Mouse (Mus musculus) limb, embryonic 14.5 days (tissue): ENCODE results near the gene Pld6. TPM values are rescaled to one million over a fixed set of nuclear protein-coding genes. Genes with fewer than 3 reads are reported as not detected.

Source experiments
- ATAC-seq: fragments of 200-750 bp; cut with Nextera tagmentation; 2 replicates; pipeline ENCODE4 v1.8.0; 2017; ENCODE audit warnings: low read depth, moderate number of reproducible peaks, moderate TSS enrichment; ENCODE audit not compliant: low FRiP score
- DNase-seq: peaks from one replicate; pipeline ENCODE4 v3.0.0-alpha.2; 2015; ENCODE audit warnings: low spot score
- H3K27ac ChIP-seq: fragments of 300-500 bp; sonication (generic); replicated peaks from 2 replicates; pipeline ENCODE4 v1.5.1; 2014; ENCODE audit warnings: low read depth, mild to moderate bottlenecking, low read length, moderate library complexity, mixed read lengths
- H3K27me3 ChIP-seq: fragments of 300-500 bp; sonication (generic); 2 replicates; pipeline ENCODE4 v1.6.1; 2014; ENCODE audit warnings: low read length, mixed read lengths; ENCODE audit not compliant: control insufficient read depth, insufficient read depth
- H3K36me3 ChIP-seq: fragments of 300-500 bp; sonication (generic); 2 replicates; pipeline ENCODE4 v1.6.1; 2014; ENCODE audit warnings: mild to moderate bottlenecking, low read length, moderate library complexity, mixed read lengths; ENCODE audit not compliant: control insufficient read depth, insufficient read depth
- H3K4me1 ChIP-seq: fragments of 300-500 bp; sonication (generic); 2 replicates; pipeline ENCODE4 v1.6.1; 2014; ENCODE audit warnings: antibody characterized with exemption, low read length, mixed read lengths; ENCODE audit not compliant: control insufficient read depth, insufficient read depth
- H3K4me2 ChIP-seq: fragments of 300-500 bp; sonication (generic); replicated peaks from 2 replicates; pipeline ENCODE4 v1.6.1; 2014; ENCODE audit warnings: low read depth, mild to moderate bottlenecking, low read length, moderate library complexity; ENCODE audit not compliant: severe bottlenecking
- H3K4me3 ChIP-seq: fragments of 300-500 bp; sonication (generic); replicated peaks from 2 replicates; pipeline ENCODE4 v1.5.1; 2014; ENCODE audit warnings: low read length
- H3K9ac ChIP-seq: fragments of 300-500 bp; sonication (generic); 2 replicates; pipeline ENCODE4 v1.6.1; 2014; ENCODE audit warnings: mild to moderate bottlenecking, low read depth, low read length, moderate library complexity; ENCODE audit not compliant: severe bottlenecking
- H3K9me3 ChIP-seq: fragments of 300-500 bp; sonication (generic); 2 replicates; pipeline ENCODE4 v1.6.1; 2016; ENCODE audit warnings: low read length; ENCODE audit not compliant: control insufficient read depth
- POLR2A ChIP-seq: fragments of 200-500 bp; IDR thresholded peaks from 2 replicates; pipeline ENCODE4 v1.8.0; 2012; ENCODE audit warnings: inconsistent platforms, mild to moderate bottlenecking, moderate library complexity, borderline replicate concordance; ENCODE audit not compliant: insufficient read depth, insufficient read length; ENCODE audit errors: extremely low read depth
- WGBS: fragments of 180-500 bp; shearing (Covaris S2); extraction: QIAGEN DNeasy Blood & Tissue Kit; methylation state at CpG from one replicate; pipeline ENCODE4 v1.1.7; 2014; 5-methylcytosine and 5-hydroxymethylcytosine counted together
- polyA plus RNA-seq, 2 experiments: library from polyadenylated mRNA; depleted of rRNA in 1 of 2; stranded (reverse) in 1 of 2; unstranded in 1 of 2; fragments of >200 nt; fragmentation: Nextera tagmentation in 1 of 2; extraction: Ambion mirVana in 1 of 2; gene quantifications; 2 replicates each; pipeline versions ENCODE4 v1.2.1 to v1.2.3; 2012 to 2014

Pld6 gene
- polyA plus RNA-seq, 2 experiments, result 0.58 to 5.1 TPM

DNA sequence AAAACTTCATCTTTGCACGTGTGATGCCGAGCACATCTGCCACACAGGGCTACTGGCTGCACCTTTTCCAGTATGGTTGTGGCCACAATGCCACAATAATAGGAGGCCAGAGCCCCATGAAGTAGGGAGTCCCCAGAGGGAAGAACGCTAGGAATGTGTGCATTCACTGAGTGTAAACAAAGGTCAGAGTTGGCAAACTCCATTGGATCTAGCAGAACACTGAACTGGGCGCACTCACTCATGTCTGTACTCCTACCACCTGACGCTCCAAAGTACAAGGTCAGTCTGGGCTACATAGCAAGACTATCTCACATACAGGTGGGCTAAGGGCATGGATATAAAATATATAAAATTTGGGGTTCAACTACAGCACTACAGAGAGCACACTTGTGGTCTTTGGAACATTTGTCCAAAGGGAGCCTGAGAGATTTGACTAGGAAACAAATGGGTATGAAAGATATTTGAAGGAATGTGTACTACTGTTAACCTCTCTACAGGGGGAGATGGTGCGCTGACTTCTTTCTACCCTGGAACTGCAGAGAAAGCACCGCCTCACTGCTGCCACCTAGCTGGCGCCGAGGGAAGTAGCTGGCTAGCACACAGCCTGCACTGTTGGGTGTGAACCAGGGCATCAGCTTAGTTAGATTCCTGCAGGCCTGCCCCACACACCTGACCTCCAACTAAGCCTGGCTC lies 9.1 kb downstream of the Pld6 start:
- Histone ChIP-seq H3K9ac (no peak overlapping the region), H3K9me3 (no peaks in the 10 kb centered on the region), H3K4me2 (no peak overlapping the region), H3K27ac (no peak overlapping the region), H3K27me3 (no peaks in the 10 kb centered on the region), H3K4me1 (no peaks in the 10 kb centered on the region), H3K4me3 (no peak overlapping the region), H3K36me3 (peaks cover 45% of the 10 kb centered on the region)
- DNase-seq (peak; percentile 50), ATAC-seq (peak; percentile 48; the same call in 1 of the 2 replicates)
- TF ChIP-seq POLR2A, result no peak
- 58% methylated on average over 9 of the region's 9 CpGs for WGBS

DNA sequence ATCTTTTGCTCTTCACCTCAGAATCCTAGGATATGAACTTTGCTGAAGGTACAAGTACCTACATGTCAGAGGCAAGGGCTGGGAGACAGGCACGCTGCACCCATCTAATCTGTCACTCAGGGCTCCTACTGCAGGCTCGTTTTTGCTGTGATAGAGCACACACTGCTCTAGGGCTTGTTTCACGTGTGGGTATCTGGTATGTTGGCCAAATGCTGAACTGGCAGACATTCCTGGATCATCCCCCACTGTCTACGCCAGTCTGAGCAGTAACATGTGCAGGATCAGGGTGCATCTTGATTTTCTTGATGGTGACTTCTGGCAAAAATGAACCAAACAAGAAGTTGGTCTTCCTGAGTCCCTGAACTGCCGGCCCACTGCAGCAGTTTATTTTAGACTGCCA lies 10.2 kb downstream of the Pld6 start:
- TF ChIP-seq POLR2A, result no peak
- 86% methylated on average over 5 of the region's 5 CpGs for WGBS
- ATAC-seq, result no peak

DNA sequence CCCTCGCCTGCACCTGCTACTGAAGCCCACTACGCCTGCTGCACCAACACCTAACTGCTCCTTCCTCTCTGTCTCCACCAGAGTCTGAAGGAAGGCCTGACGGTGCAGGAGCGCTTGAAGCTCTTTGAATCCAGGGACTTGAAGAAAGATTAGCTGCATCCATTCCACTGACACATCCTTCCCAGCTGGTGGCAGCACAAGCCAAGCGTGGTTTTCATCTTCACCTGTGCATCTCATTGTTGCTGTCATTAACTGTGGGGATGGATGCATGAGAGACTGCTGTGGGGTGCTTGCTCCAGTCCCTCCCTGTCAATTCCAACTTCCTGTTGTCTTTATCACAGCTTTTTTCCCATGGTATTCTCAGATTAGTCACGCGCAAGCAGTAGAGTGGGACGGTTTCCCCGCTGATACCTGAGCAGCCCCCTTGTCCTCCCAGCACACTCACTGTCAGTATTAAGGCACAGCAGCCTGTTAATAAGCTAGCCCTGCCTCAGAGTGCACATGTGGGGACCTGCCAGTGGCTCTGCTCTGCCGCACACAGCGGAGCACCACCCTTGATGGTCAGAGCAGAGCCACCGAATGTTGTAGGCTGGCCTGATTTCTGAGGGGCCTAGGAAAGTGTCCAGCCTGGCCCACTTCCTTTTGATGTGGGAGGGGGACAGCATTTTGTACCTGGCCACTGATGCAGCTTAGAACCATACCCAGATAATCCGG lies 11.9 kb downstream of the Pld6 start:
- H3K4me1 ChIP-seq, result no peaks in the 10 kb centered on the region
- no peak overlapping the region for H3K9ac ChIP-seq
- ATAC-seq, result no peak
- H3K4me2 ChIP-seq, result no peak overlapping the region
- no peaks in the 10 kb centered on the region for H3K9me3 ChIP-seq
- WGBS, result 85% methylated on average over 13 of the region's 13 CpGs
- H3K36me3 ChIP-seq, result peaks cover 70% of the 10 kb centered on the region
- no peak for DNase-seq
- no peaks in the 10 kb centered on the region for H3K27me3 ChIP-seq
- H3K4me3 ChIP-seq, result no peak overlapping the region
- no peak overlapping the region for H3K27ac ChIP-seq
- no peak for TF ChIP-seq POLR2A

More for the DNA sequence above, 10.2 kb downstream of the Pld6 start:
- Histone ChIP-seq H3K4me3 (no peak overlapping the region), H3K9ac (no peak overlapping the region), H3K4me2 (no peak overlapping the region), H3K9me3 (no peaks in the 10 kb centered on the region), H3K27ac (no peak overlapping the region), H3K36me3 (peaks cover 54% of the 10 kb centered on the region), H3K27me3 (no peaks in the 10 kb centered on the region), H3K4me1 (no peaks in the 10 kb centered on the region)
- no peak for DNase-seq

DNA sequence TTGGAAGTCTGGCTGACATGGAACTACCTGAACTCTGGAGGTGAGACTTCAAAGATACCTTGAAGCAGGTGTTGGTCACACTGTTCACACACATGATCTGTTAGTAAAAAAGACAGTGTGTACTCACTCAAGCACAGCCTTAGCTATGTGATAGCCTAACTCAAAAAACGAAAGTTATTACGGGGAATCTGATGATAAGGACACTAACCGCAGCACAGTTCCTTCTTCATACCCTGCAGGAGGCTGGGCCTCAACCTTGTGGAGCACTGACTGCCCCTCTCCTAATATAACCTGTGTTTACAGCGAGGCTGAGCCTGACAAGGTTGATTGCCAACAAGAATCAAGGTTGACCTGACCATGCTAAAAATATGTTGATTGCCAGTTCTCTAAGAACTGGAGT lies 12.9 kb downstream of the Pld6 start:
- ATAC-seq (no peak), DNase-seq (no peak)
- TF ChIP-seq POLR2A, result no peak
- Histone ChIP-seq H3K4me1 (no peaks in the 10 kb centered on the region), H3K4me3 (no peak overlapping the region), H3K4me2 (no peak overlapping the region), H3K9me3 (no peaks in the 10 kb centered on the region), H3K27me3 (no peaks in the 10 kb centered on the region), H3K27ac (no peak overlapping the region), H3K36me3 (peaks cover 80% of the 10 kb centered on the region), H3K9ac (no peak overlapping the region)
- 89% methylated on average over 4 of the region's 4 CpGs for WGBS

DNA sequence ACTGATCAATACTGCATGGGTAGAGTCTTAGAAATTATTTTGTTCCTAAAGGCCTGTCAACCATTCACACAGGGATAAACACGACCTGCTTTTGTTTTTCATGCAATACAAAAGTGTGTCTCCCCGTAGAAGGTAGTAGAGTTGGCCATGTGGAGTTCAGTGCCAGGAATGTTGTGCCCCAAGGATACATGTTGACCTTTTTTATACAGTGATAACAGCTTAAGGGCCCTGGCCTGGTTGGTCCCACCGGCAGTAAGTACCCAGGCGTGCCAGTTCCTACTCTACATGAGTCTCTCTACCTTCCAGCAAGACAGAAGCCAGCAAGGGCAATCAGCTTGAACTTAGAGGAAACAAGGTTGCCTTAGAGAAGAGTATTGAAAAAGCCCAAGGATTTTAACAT lies 14.5 kb downstream of the Pld6 start:
- DNase-seq (no peak), ATAC-seq (no peak)
- Histone ChIP-seq H3K9me3 (no peaks in the 10 kb centered on the region), H3K27ac (no peak overlapping the region), H3K4me1 (no peaks in the 10 kb centered on the region), H3K9ac (no peak overlapping the region), H3K36me3 (peaks cover 96% of the 10 kb centered on the region), H3K4me2 (no peak overlapping the region), H3K4me3 (no peak overlapping the region), H3K27me3 (no peaks in the 10 kb centered on the region)
- 80% methylated on average over 4 of the region's 4 CpGs for WGBS
- TF ChIP-seq POLR2A, result no peak
